Mouse (Mus musculus) testis, adult 2 months (tissue): ENCODE measurements at regions not wholly inside any gene's neighbourhood (a gene's known extent, or its start where the extent isn't known, plus 50 kb on each side); places are given as distances from the start of the nearest gene placed in this dataset.

Source experiments
- CTCF ChIP-seq: fragments of 200-500 bp; IDR thresholded peaks from 2 replicates; pipeline ENCODE4 v1.5.1; 2012; ENCODE audit warnings: low read depth, mild to moderate bottlenecking, inconsistent platforms, low read length, moderate library complexity; ENCODE audit not compliant: control insufficient read depth, insufficient read depth, insufficient replicate concordance
- POLR2A ChIP-seq: fragments of 200-500 bp; IDR thresholded peaks from 2 replicates; pipeline ENCODE4 v1.6.1; 2012; ENCODE audit warnings: low read depth, mild to moderate bottlenecking, inconsistent platforms, low read length, moderate library complexity; ENCODE audit not compliant: control insufficient read depth

DNA sequence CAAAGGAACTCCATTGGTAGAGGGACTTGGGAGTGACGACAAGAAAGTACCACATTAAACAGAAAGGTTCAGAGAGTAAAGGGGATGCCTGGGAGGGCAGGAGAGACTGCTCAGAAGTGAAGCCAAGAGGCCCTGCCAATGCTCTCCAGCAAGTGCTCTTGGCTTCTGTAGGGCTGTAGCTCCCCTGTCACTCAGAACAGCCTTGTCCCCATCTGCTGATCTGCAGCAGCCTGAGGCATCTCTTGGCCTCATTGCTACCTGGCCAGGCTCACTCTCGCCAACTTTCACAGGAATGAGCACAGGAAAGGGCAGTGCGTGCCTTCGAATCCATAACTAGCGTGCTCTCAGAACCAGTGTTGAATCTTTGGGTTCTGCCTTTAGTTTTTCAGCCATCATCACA lies 205.2 kb upstream of the Gm10295 start:
- no peak for TF ChIP-seq CTCF
- TF ChIP-seq POLR2A: no peak
